Mouse (Mus musculus): ENCODE results near the gene Qtrt2.

Qtrt2 gene

DNA sequence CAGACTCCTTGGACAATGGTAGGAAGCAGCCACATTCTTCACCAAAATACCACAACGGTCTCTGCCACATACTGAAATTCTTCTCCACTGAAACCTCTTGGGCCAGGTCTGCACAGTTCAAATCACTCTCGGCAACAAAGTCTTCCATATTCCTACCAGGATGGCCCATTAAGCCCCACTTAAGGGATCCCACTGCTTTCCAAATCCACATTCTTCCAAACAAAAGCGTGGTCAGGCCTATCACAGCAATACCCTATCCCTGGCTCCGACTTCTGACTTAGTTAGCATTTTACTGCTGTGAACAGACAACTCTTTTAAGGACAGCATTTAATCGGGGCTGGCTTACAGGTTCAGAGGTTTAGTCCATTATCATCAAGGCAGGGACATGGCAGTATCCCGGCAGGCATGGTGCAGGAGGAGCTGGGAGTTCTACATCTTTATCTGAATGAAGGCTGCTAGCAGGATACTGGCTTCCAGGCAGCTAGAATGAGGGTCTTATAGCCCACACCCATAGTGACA, at the start of gene Qtrt2:
TSS of gene Qtrt2 (minus strand) at position 469 of the 519 bp plus-strand sequence.
- no peak for DNase-seq (ENCODE audit: low spot score in 2 of 2)

DNA sequence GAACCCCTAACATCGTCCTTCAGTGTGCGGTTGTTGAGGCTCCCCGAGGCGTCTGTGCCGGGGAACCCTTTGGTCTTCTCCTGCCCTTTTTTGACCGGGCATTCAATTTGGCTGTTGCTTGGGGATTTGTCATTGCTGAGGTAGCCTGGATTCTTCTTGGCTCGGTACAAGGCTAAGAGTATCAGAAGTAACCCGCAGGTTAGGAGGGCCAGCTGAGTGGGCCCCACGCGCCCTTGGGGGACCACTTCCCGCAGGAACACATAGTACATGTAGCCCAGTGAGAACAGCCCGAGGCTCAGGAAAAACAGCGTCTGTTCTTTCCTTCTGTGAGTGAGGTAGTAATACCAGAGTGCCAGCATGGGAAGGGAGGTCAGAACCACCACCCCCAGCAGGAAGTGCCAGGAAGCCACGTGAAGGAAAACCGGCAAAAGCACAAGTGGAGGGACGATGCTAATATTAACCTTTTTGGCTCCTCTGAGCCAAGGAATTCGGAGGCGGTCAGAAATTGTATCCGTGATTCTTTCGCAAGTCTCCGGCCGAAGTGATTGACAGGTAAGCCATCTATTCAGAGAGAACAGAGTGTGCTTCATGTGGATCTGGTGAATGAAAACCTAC, 47.1 kb upstream of the Qtrt2 start:
- no peak for DNase-seq (ENCODE audit: low spot score in 2 of 2)

DNA sequence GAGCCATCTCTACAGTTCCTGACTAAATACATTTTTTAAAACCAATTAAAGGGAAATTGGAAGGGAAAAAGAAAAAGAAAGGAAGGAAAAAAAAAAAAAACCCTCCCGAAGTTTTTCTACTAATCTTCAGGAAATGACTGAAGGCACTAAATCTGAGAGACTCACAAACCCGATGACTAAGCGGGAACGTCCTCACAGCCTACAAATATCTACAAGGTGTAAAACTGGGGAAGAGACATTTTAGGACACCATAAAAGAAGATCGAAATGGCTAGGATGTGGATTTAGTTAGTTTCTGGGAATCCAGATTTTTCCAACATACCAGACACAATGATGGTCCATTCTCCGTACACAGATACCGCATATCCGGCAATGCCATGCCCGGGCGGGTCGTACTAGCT, 46.5 kb upstream of the Qtrt2 start:
- DNase-seq (ENCODE audit: low spot score in 2 of 2): no peak

DNA sequence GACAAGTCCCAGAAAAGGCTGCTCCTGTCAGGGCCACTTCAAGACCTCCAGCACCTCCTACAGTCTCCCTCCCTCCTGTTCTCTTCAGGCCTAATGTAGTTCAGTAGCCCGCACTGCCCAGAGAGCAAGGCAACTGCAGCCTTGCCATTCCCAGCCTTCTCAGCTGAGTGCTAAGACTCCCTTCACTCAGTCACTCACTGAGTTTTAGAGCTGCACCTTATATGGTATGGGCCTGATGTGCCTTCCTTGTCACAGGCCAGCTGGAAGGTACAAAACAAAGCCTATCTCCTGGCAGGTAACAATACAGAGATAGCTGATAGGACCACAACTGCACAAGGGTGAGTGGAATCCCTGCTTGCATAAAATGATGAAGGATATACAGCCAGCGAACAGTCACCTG, 45.8 kb upstream of the Qtrt2 start:
- DNase-seq (ENCODE audit: low spot score in 2 of 2): no peak

DNA sequence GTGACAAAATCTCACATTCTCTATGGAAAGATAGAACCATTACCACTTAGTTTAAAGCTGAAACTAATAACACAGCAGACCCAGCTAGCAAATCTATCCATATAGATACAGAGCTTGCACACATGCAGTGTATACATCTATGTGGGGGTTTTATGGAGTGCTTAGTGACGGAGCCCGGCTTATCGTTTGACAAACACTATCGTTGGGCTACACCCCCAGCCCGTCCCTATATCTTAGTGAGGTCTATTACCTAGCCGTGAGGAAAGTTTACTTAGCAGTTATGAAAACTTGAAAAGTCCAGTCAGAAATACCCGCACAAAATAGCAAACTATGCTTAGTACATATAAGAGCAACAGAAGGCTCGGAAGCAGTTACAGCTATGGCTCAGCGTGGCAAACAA, 45.1 kb upstream of the Qtrt2 start:
- no peak for DNase-seq (ENCODE audit: low spot score in 2 of 2)

DNA sequence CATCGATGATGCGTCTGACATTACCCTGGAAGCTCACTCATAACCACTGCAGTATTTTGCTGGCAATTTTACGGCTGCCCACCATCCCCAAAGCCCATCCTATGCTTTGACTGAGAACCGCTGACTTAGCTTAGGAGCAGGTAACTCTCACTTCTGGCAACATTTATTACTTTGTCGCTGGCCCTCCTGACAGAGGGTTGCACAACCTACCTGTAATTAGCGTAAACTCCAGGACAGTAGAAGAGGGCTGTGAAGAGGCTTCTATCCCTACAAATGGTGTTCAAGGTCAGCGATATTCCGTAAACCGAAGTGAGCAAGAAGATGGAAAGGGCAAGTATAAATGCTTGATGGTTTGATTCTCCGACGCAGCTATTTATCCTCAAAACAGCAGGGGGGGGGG, 44.6 kb upstream of the Qtrt2 start:
- DNase-seq (ENCODE audit: low spot score in 2 of 2): no peak

DNA sequence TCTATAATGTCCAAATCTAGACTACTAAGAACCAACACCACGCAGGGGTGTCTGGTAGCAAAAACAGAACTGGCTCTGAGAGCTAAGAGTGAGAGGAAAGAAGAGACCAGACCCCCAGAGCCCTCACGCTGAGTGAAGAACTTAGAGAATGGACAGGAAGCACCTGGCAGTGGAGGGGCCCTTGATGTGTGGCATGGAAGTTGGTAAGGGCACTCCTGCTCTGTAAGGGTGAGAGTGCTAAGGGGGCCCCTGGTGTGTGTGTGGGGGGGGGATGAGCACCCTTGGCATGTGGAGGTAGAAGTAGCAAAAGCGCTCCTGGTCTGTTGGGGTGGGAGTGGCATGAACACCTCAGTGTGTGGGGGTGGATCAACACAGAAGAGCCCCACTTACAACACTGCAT, 43.8 kb upstream of the Qtrt2 start:
- no peak for DNase-seq (ENCODE audit: low spot score in 2 of 2)

DNA sequence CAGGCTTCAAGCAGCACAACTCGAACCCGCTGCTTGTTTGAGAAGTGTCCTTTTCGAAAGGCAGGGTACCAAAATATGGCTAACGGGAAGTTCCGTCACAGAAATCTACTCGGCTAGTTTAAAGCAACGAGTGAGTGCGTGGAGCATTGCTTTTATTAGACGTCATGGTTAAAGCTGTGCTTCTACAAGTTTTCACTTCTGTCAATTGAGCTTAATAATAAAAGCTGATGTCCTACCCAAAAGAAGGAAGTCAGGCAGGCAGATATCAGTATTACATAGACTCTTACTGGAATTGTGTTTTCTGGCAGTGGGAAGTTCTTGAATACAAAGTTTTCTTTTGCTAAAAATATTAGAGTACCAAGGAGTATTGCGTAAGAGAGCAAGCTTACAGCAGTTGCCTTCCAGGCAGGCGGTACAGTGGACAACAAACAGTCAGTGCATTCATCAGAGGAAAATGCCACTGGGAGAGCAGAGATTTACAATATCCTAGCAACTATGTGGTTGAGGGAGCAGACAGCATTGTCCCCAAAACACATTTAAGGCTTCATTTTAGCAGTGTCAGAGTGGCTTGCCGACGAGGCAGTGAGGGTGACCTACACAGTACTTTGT, 39.3 kb upstream of the Qtrt2 start:
- DNase-seq (ENCODE audit: low spot score in 2 of 2): no peak

DNA sequence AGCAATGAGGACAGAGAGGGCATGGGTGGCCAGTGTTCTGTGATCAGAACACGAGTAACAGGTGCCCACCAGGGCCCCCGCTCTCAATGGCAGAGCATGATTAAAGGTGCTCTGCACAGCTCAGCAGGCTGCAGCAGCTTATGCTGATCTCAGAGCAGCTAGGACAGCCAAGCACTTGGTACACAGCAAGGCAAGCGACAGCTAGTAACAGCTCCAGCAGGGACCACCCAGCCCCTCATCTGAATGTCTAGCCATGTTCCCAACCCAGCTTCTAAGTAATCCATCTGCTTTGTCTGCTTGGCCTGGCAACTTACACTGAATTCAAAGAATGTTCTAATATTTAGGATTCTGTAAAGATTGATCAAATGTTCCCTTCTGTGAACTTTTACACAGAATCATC, 37.2 kb upstream of the Qtrt2 start:
- no peak for DNase-seq (ENCODE audit: low spot score in 2 of 2)

DNA sequence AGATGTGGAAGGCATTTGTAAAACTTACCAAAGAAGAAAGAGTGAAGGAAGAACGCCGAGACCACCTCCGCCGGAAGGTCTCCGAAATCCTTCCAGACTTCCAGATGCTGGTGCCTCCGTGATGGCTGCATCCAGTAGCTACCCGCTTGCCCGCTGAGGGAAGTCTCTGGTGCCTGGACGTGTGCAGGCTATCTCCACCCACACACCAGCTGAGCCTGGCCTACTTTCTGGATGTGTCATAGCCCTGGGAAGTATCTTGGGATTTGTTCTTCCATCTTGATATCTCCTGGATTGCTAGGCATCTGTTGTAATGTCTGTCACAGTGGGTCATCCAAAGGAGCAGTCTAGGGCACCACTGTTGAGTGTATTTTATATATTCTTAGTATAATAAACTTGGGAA, 36.7 kb upstream of the Qtrt2 start:
- DNase-seq (ENCODE audit: low spot score in 2 of 2): peak in 1 of 2 experiments; percentile 61

DNA sequence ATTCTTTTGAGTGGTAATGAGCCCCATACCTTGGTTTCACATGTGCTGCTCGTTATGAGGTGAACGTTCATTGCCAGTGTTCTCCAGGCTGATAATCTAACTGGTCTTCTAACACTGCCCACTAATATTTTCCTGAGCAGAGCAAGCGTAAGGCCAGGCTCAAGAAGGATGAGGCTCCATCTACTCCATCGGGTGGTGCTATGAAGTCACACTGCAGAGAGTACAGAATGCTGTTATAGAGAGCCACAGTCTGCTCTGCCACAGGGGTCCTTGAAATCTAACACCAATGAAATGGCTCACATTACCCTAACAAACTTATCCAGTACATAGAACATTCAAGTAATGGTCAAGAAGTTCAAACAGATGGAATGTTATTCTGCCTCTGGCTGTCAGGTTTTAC, 31.4 kb upstream of the Qtrt2 start:
- no peak for DNase-seq (ENCODE audit: low spot score in 2 of 2)

DNA sequence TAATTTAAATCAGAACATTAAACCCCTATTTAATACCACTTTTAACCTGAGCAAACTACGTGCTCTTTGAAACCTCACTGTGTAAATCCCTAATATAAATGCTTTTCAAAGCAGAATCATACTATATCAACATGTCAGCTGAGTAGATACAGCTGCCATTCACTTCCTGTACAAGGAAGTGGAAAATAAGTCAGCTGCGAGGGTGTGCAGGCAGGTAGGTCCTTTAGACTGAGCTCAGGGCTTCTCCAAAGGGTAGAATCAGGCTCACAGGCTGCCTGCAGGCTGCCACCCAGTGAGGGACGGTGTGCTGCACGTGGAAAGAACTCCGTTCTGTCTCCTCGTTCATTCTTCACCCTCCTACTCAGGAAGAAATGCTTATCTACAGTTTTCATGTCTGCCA, 28.3 kb upstream of the Qtrt2 start:
- no peak for DNase-seq (ENCODE audit: low spot score in 2 of 2)

DNA sequence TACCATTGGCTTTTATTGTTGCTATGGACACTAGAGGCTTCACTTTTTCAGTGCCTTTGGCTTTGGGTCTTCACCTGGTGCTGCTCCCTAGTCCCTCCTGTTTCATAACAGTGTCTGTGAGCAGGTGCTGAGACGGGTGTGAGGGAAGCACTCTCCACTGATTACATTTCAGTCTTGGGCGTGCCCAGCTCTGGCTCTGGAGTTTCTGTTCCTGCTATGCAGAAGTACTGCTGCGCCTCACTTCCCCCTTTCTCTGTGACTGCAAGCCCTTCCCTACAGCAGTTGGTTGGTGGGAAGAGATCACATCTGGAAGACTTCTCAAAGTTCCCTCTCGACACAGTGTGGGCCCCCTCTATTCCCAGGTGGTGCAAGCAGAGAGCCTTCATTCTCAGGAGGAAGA, 25.0 kb upstream of the Qtrt2 start:
- DNase-seq (ENCODE audit: low spot score in 2 of 2): no peak

DNA sequence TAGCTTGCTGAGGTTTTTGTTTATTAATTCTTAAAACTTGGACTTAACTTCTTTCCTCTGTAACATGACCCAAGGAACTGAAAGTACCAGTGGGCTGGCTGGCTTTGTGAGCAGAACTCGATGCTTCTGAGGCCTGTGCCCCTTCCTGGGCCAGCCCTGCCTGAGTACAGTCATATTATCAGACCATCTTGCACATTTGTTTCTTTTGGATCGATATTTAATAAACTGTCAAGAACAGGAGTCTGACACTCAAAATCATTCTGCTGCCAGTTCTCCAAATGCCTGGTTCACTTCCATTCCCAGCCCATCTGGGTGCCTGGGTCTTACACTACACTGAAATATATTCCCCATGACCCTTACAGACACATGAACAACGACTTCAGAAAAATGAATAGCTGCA, 19.3 kb upstream of the Qtrt2 start:
- no peak for DNase-seq (ENCODE audit: low spot score in 2 of 2)

DNA sequence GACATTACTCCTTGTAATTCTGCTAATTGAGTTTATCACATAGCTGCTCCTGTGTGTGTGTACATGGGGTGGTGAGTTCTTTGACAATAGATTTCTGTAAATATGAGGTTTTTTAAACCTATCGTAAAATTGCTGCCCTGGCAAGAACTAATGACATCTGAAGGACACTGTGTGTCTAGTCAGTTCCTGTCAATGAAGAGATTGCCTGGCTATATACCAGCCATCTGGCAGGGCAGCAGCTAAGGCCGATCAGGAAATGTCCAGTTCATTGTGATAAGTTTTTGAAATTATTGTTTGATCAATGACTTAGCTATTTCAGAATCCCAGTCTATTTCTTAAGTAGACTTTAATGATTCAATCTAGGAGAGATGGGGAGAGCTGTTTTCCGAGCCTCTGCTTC, 18.7 kb upstream of the Qtrt2 start:
- no peak for DNase-seq (ENCODE audit: low spot score in 2 of 2)

DNA sequence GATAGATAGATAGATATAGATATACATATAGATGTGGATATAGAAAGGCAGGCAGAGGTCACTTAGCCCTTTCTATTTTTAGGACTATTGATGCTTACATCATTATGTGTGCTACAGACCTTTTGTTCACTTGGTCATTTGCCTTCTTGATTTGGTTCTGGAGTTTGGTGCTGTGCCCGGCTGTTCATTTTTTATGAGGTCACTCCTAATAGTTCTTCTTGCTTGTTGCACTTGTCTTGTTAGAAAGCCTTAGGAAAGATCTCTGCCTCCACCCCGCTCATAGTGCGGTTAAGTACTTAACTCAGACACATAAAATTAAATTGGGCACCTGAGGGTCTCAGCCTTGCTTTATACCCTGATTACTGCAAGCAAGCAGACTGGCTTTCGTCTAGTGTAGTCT, 14.2 kb upstream of the Qtrt2 start:
- DNase-seq (ENCODE audit: low spot score in 2 of 2): no peak

DNA sequence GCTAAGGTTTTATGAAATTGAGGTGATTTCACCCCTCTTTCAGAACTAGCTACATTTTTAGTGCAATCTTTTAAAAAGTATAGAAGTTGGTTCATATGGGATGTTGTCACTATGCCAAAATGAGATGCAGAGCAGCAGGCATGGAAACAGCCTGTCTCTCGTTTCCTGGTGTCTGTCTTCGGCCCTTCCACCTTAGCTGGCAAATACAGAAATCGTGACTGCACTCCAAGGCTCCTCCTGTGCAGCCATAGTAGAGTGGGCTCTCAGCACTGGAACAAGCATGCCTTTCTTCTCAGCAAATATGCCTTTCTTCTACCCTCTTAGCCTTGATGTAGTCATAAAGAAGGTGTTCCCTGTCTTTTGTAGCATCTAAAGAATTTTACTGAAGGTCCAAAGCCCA, 9.3 kb upstream of the Qtrt2 start:
- no peak for DNase-seq (ENCODE audit: low spot score in 2 of 2)

DNA sequence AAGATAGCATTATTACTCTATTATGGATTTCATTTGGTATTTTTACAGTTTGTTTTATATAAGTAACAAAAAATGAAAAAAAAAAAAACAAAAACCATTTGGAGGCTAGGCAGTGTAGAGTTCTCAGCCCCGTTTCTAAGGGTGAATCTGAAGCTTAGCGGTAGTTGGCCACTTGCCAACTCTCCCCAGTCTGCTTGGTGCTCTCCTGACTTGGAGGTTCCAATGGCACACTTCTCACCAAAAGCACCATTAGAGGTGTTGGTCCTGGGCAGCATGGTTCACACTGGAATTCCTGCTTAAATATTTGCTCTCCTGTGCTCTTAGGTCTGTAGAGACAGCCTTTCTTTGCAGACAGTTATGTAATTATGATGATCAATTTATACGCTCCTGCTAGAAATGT, 8.8 kb upstream of the Qtrt2 start:
- no peak for DNase-seq (ENCODE audit: low spot score in 2 of 2)

DNA sequence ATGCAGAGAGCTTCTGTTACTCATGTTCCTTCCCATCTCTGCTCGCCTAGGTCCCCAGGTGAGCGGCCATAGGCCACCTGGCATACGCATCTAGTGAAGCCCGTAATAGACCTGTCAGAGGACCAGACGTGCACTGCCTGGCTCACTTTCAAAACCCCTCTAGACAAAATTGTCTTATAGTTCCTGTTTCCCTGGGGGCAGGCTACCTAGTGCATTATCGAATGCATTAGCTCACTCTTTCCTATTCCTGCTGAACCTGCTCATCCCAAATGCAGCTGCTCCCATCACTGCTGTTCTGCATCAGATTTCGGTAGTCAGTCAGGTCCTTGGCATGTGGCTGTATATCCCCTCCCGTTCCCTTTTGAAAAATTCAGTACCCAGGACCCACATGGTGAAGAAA, 8.2 kb upstream of the Qtrt2 start:
- no peak for DNase-seq (ENCODE audit: low spot score in 2 of 2)

DNA sequence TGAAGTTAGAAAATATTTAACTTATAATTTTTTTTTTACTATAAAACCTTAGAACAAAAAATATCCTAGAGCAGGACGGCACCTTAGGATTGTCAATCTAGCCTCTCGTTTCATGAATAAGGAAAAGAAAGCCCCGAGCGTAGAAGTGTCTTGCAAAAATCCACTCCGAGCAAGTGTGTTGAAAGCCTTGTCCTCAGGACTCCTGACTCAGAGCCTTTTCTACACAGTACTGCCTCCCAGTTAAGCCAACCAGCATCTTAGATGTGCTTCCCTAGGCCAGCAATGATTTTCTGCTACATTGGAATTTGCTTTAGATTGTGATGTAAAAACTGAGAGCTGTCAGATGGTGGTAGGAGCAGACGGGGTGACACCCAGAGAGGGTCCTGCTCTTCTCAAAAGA, 6.4 kb upstream of the Qtrt2 start:
- no peak for DNase-seq (ENCODE audit: low spot score in 2 of 2)

DNA sequence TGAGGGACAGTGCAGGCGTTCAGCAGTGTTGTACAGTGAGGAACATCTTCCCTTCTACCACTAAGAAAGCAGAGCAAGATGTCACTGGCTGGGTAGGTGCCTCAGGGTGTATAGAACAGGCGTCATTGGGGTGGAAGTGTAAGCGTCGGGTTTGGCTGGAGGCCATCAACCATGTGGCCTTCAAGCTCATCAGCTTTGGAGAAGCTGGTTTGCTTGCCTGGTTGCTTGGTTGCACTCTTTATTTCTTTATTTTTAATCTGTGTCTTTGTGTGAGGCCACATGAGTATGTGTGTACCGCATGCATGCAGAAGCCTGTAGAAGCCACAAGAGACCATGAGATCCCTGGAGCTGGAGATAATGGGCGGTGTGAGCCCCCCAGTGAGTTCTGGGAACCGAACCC, 5.7 kb upstream of the Qtrt2 start:
- DNase-seq (ENCODE audit: low spot score in 2 of 2): no peak

DNA sequence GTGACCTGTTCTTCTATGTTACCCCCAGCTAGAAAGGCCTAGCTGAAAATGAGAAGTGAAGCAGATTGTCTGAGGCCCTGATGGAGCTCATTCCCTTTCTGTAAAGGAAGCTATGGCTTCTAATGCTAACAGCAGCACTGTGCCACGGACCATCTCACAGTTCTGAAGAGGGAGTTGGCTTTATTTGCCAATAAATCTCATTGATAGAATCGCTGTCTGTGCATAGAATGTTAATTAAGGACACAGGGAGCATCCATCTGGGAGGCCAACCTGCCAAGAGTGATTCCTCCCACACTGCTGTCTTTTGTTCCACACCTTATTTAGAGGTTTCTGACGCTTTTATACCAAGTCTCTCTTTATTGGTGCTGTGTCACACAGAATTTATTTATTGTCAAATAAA, 4.9 kb upstream of the Qtrt2 start:
- no peak for DNase-seq (ENCODE audit: low spot score in 2 of 2)

DNA sequence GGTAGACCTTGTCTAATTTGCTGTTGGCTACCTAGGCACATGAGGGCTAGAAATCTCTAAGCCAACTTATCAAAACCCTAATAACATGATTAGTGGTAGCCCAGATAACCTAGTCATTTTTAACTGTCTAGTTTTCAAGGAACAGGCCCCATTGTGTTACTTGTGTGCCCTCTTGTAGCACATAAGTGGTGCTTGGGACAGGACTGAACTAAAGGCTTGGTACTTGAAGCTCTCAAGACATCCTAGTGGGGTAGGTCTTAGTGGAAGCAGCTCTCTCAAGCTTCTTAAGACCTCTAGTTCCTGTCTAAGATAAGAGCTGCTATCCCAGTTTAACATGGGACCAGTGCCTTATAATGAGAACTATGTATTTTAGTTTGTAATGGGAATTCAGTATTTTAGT, 4.0 kb upstream of the Qtrt2 start:
- DNase-seq (ENCODE audit: low spot score in 2 of 2): no peak

DNA sequence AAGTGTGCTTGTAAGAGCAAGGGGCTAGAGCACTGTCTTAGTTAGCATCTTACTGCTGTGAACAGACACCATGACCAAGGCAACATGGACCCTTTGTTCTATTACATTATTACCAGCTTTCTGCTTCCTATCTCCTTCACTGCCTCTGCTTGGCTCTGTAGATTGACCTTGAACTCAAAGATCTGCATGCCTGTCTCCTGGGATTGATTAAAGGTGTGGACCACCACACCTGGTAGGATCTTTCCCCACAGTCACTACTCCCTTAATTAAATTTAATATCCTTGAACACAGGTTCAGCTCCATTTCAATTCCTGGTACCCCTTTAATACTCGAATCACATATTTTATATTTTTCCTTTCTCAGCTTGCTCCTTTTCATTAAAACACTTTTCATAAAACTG, 763 bp downstream of the Qtrt2 start:
- DNase-seq (ENCODE audit: low spot score in 2 of 2): no peak
